Mouse (Mus musculus) right cerebral cortex, postnatal 36 days (tissue): Measurements from ENCODE around the gene Mapk3.
"Not testable (repeated sequence)": the region's sequence is repeated elsewhere in the genome, so short reads cannot be mapped to it uniquely, and the experiment has no call there.

Experiments
- DNase-seq, 2 experiments: peaks; one replicate each; pipeline ENCODE4 v3.0.0; 2022; ENCODE audit warnings: low spot score in 2 of 2, mixed read lengths in 1 of 2

The Mapk3 gene

GRCm38 (mm10) chr7:126759050-126759671, at the start of gene Mapk3:
Gene Mapk3 (plus strand): TSS chr7:126759601.
- peak; percentile 81 to 84 for DNase-seq

- no peak for DNase-seq
Measured at GRCm38 (mm10) chr7:126710266-126710665, 49.1 kb upstream of the Mapk3 start.

DNA sequence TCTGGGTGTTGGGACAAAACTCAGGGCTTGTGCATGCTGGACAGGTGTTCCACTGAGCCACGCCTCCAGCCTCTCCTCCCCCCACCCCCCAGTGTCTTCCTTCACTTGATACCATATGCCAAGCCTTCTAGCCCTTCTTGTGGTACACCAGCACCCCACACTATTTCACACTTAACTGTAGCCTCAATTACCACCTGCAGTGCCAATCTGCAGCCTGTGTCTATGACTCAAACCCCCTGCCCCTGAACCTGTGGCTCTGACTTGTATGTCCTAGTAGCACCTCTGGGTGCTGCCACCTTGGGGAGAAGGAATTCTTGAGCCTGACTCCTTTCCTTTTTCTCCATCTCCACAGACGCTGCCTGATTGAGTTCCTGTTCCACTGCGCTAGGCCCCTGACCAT, 47.5 kb upstream of the Mapk3 start:
- no peak for DNase-seq

DNA sequence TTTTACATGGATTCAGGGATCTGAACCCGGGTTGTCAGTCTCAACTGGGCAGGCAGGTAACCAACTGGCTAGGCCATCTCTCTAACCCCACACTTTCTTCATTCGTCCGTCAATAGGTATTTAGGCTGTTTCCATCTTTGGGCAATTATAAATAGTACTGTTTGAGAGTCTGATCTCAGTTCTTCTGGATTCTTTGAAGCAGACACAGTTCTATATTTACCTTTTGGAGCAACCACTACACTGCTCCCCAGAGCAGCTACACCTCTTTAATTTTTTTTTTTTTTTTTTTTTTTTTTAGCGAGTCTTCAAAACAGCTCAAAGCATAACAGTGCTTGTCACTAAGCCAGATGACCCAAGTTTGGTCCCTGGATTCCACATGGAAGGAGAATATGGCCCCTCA, 43.7 kb upstream of the Mapk3 start:
- DNase-seq, result no peak

DNA sequence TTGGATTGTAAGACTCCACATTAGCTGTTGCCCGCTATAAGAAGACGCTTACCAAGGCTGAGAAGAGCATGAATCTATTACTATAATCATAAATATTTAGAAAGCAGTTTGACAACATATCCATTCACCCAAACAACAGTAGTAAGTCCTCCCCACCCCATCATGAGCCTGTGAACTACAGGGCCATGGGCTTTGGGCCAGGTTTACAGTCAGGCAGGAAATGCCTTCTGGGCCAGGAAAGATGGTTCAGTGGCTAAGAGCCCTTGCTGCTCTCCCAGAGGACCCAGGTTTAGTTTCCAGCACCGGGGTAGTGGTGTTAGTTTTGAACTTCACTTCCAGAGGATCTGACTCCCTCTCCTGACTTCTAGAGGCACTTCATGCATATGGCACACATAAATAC, 41.8 kb upstream of the Mapk3 start:
- no peak for DNase-seq

DNA sequence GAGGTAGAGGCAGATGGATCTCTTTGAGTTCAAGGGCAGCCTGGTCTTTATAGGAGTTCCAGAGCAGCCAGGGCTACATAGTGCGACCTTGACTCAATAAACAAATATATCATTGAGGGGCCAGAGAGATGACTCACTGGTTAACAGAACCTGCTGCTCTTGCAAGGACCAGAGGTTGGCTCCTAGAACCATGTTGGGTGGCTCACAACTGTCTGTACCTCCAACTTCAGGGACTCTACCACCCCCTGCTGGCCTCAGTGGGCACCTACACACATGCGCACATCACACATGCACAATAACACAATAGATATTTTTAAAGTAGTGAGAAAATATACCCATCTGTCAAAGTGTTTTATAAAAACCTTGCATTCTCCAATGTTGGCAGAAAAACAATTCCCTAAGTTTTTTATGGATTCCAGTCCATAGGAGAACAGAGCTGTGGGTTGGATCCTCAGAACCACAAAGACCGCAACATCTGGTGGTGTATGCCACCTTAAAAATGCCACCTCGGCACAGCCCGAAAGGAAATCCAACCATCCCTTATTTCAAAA, 40.5 kb upstream of the Mapk3 start:
- DNase-seq, result no peak

DNA sequence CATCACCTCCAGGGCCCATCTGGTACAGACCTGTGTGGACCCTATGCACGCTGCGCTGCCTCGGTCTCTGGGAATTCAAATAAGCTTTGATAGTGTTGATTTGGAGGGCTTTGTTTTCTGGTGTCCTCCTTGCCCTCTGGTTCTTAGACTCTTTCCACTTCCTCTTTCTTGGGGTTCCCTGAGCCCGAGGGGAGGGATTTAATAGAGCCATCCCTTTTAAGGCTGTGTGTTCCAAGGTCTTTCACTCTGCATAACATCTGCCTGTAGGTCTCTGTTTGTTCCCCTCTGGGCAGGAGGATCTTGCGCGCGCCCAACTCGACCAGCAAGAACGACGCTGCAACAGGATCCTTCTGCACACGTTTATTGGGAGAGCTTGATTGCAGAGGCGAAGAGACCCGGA, 37.8 kb upstream of the Mapk3 start:
- DNase-seq, result no peak

- DNase-seq, result no peak
Measured at GRCm38 (mm10) chr7:126725077-126725476, 34.3 kb upstream of the Mapk3 start.

- DNase-seq, result no peak
Measured at GRCm38 (mm10) chr7:126725667-126726066, 33.7 kb upstream of the Mapk3 start.

DNA sequence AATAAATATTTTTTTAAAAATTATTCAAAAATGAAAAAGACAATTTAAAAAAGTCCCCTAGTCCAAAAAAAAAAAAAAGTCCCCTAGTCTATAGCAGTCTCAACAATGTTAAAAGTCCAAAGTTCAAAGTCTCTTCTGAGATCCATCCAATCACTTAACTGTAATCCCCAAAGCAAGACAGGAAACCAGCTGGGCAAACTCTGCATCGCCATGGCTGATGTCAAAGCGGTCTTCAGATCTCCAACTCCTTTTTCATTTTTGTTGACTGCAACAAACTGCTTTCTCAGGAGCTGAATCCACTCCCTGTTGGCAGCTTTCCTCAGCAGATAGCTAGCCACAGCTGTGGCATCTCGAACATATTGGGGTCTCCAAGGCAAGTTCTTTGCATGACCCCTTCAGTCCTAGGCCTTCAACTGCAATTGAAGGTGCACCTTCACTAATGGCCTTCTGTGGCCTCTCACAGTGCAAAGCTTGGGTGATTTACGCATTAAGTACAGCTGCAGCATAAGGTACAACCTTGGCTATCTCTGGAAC, 29.1 kb upstream of the Mapk3 start:
- DNase-seq, result not testable (repeated sequence)

DNA sequence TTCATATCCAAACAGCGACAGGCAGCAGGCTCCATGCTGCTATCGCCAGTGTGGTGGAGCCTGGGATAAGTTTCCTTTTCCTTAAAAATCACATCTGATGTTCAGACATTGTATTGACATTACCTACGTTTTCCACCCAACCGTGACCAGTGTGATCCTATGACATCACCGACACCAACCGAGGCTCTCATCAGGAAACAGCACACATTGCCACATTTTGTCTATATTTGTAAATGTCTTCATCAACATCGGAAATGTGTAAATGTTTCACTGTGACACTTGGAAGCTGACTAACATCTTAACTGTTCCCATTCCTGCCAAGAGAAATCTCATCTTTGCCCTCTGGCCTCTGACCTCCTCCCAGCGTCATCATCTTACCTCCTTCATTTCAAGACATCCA, 23.3 kb upstream of the Mapk3 start:
- no peak for DNase-seq

DNA sequence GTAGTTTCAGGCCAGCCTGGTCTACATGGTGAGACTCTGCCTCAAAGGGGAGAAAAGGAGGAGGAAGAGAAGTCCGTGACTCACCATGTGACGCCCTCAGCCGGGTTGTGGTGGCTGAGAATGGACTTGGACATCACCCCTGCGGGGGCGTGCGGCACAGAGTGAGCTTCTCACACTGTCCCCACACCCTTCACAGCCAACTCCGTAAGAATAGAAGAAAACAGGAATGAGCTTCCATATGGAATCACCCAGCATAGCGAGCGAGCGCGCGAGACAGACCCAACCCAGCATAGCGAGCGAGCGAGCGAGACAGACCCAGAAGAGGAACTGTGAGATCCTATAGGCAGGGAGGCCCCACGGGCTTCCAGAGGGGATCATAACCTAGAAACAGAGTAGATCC, 19.9 kb upstream of the Mapk3 start:
- peak; percentile 67 to 84 for DNase-seq

DNA sequence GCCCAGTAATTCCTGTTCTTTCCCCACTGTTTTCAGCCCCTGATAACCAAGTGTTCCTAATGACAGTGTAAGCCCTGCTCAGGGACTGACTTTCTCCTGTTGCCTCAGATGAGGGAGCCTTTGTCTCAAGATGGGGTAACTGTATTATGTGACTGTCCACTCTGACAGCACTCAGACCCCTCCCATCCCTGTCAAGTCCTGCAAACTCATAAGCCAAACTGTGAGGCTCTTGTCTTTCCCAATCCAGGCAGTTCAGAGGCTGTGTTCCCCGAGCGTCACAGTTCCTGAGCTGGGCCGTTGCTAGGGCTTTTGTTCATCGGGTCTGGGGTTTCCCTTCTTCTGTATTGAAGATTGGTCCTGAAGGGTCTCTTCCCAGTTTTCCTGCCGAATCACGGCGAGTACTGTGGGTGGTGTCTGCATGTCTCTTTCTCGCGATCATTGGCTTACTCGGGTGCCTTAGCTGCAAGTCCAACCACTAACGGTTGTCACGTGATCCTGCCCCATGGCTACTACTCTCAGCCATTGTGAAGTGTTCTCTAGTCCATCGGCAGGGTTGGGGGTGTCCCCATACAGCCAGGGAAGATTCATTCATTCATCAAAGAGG, 19.2 kb upstream of the Mapk3 start:
- no peak for DNase-seq

DNA sequence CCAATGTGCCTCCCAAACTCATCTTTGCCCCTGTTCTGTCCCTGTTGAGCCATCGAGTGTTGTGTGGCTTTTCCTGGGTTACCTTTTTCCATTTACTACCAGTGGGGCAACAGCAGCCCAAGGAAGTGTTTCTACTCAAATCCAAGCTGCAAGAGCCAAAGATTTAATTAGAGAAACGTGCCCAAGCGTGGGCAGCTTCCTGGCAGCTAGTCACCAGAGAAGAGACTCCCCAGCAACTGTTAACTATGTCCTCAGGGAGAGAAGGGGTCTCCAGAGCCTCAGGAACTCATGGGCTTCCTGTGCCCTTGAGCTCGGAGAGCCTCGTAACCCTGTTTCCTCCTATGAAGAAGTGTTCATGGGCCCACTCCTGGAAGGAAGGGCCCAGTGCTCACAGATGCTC, 18.4 kb upstream of the Mapk3 start:
- no peak for DNase-seq

- DNase-seq, result no peak
Measured at GRCm38 (mm10) chr7:126741452-126741851, 17.9 kb upstream of the Mapk3 start.

DNA sequence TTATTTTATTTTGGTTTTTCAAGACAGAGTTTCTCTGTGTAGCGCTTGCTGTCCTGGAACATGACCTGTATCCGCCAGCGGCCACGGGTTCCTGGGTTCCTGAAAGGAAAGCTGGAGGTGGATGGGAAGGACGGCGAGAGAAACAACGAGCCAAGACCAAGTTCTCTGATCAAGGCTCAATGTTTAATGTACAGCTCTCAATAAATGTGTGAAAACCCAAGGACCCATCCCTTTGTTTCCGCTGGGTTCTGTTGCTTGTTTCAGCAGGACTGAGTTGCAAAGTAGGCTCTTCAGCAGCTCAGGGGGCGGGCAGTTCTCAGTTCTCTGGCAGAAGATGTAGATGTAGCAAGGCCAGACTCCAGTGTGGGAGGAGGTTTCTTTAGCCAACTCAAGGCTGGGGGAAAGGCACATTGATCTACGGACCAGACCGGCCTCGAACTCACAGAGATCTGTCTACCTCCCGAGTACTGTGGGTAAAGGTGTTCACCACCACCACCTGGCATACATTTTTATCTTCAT, 17.4 kb upstream of the Mapk3 start:
- no peak for DNase-seq

DNA sequence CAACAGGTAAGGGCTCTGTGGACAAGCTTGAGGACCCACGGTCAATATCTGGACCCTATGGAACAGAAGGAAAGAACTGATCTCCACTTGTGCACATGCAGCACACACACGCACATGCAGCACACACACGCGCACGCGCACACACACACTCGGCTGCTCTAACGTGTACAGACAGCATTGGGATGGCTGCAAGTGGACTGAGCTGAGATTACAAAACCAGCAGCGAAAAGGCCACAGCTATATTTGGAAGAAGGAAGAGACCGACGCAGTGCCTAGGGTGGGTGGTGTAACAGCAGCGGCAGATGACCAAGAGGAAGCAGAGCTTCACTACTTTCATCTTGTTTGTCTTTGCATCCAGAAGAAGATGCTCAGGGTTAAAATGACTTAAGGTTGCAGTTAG, 13.3 kb upstream of the Mapk3 start:
- DNase-seq, result no peak

- DNase-seq, result no peak
Measured at GRCm38 (mm10) chr7:126746798-126747197, 12.6 kb upstream of the Mapk3 start.

DNA sequence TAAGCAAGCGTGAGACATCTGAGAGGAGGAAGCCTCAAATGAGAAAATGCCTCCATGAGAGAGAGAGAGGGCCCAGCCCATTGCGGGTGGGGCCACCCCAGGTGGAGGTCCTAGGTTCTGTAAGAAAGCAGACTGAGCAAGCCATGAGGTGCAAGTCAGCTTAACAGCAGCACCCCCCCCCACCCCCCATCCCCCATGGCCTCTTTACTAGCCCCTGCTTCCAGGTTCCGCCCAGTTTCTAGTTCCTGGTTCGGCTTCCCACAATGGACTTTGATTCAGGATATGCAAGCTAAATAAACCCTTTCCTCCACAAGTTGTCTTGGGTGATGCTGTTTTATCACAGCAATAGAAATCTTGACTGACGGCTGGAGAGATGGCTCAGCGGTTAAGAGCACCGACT, 10.6 kb upstream of the Mapk3 start:
- no peak for DNase-seq

DNA sequence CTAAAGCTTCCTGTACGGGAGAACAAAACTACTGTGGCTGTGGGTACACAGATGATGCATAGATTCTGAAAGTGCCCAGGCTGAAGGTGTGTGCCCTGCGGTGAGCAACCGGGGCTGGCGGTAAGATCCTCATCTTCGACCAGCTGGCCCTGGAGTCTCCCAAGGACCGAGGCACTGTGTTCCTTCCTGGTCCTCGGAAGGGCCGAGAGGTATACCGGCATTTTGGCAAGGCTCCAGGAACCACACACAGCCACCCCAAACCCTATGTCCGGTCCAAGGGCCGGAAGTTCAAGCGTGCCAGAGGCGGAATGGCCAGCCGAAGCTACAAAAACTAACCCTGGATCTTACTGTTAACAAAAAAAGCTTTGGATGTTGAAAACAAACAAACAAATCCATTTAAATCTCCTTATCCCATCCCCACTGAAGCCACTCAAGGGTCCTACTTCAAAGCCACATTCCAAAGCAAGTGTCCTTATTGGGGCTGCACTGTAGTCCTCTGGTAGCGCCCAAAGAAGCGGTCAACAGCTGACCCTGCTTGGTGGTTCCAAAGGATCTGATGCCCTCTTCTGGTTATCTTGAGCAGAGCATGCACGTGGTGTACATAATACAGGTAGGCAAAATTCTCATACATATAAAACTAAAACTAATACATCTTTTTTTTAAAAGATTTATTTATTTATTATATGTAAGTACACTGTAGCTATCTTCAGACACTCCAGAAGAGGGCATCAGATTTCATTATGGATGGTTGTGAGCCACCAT, 9.6 kb upstream of the Mapk3 start:
- no peak for DNase-seq

GRCm38 (mm10) chr7:126754866-126755265, 4.5 kb upstream of the Mapk3 start:
- DNase-seq, result peak in 1 of 2 experiments; percentile 44

GRCm38 (mm10) chr7:126758539-126758938, 862 bp upstream of the Mapk3 start:
- DNase-seq, result no peak
